Comparison of ENCODE assay signal across 10 mouse cellular contexts in the genomic region with DNA sequence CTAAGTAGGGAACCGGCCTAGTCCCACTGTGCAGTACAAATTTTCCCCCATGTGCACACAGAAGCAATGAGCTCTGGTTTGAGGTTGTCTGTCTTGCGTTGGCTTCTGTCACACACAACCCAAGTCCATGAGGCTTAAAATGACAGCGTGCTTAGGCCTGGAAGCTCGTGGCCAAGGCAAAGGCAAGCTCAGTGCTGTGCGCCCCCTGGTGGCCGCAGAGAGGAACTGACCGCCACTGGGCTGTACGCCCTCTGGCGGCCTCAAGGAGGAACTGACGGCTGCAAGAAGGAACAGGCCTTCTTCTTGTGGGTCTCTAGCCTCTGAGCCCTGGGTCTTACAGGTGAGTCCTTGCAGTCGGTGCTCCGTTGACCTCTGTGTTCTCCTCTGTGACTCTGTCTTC. TPM values are rescaled to one million over a fixed set of nuclear protein-coding genes. Genes with fewer than 3 reads are reported as not detected.
DNase-seq lines count a peak whose midpoint lies in the region; ATAC-seq and TF ChIP-seq lines count a peak whose summit lies in the region.
"Had no signal": no experiment of that assay in that cellular context is flagged by ENCODE, and none has a peak within 500 bp of the region (broad histone marks: within the 10 kb centered on the region; RNA-seq: fewer than 3 reads in every experiment).

No protein-coding gene starts in this region.

- CTCF ChIA-PET in Patski (lab: Charles Lee), result interaction anchor here (0.7 to 2.8 kb wide), 24 partner anchors 11 to 1344 kb away, joined by 3 to 22 read pairs (median 4); no protein-coding TSS in a partner anchor

- ATAC-seq in forebrain, embryonic 13.5 days, result 0 out of 2 replicates have a peak, but pooled peaks have one; percentile 24
- no peak for ATAC-seq in forebrain, embryonic 16.5 days
- ATAC-seq in Patski, result peak; percentile 61
- ATAC-seq in inflammation-experienced regulatory T-cells, adult 6 months, result peak; percentile 48
- ATAC-seq in lung, embryonic 16.5 days (ENCODE audit: low read depth), result peak; percentile 80

- 0 out of 2 replicates have a peak, but pooled peaks cover 8% of the 10 kb centered on the region for H3K27me3 ChIP-seq in forebrain, embryonic 13.5 days
- H3K27me3 ChIP-seq in forebrain, embryonic 16.5 days (replicated peaks; ENCODE audit: control insufficient read depth, insufficient read depth, low read length), result no peaks in the 10 kb centered on the region
- no peaks in the 10 kb centered on the region for H3K27me3 ChIP-seq in Patski
- no peaks in the 10 kb centered on the region for H3K27me3 ChIP-seq in lung, embryonic 16.5 days (ENCODE audit: control insufficient read depth, insufficient read depth, low read depth, low read length)
- H3K27me3 ChIP-seq in small intestine, adult 2 months (ENCODE audit: control insufficient read depth, insufficient read depth, low read length), result no peaks in the 10 kb centered on the region

- in situ Hi-C loops in Patski (cut with MboI; ENCODE audit: low pct_unique_long_range_greater_than_20kb), result no loop called here

- H3K4me2 ChIP-seq in forebrain, embryonic 13.5 days, result no peak overlapping the region
- H3K4me2 ChIP-seq in forebrain, embryonic 16.5 days (ENCODE audit: low read length), result no peak overlapping the region
- H3K4me2 ChIP-seq in lung, embryonic 16.5 days (ENCODE audit: low read depth, low read length), result no peak overlapping the region
- H3K4me2 ChIP-seq: embryonic facial prominence, embryonic 12.5 days; midbrain, embryonic 12.5 days had no signal

- no peaks in the 10 kb centered on the region for H3K36me3 ChIP-seq in forebrain, embryonic 13.5 days (ENCODE audit: poor library complexity, severe bottlenecking)
- H3K36me3 ChIP-seq in forebrain, embryonic 16.5 days (ENCODE audit: control insufficient read depth, insufficient read depth), result no peaks in the 10 kb centered on the region
- H3K36me3 ChIP-seq in lung, embryonic 16.5 days (ENCODE audit: control insufficient read depth, insufficient read depth, low read length), result no peaks in the 10 kb centered on the region
- H3K36me3 ChIP-seq in small intestine, adult 2 months (ENCODE audit: control insufficient read depth, insufficient read depth, low read length), result no peaks in the 10 kb centered on the region
- H3K36me3 ChIP-seq: embryonic facial prominence, embryonic 12.5 days; midbrain, embryonic 12.5 days had no signal

- H3K4me3 ChIP-seq in forebrain, embryonic 13.5 days, result no peak overlapping the region
- H3K4me3 ChIP-seq in forebrain, embryonic 16.5 days (replicated peaks; ENCODE audit: low read length), result no peak overlapping the region
- no peak overlapping the region for H3K4me3 ChIP-seq in lung, embryonic 16.5 days (ENCODE audit: low read length)
- H3K4me3 ChIP-seq in small intestine, adult 2 months (ENCODE audit: low read depth, low read length), result no peak overlapping the region
- H3K4me3 ChIP-seq: embryonic facial prominence, embryonic 12.5 days; midbrain, embryonic 12.5 days had no signal

- no peak overlapping the region for H3K9ac ChIP-seq in forebrain, embryonic 13.5 days
- no peak overlapping the region for H3K9ac ChIP-seq in forebrain, embryonic 16.5 days (replicated peaks; ENCODE audit: low read depth, low read length)
- no peak overlapping the region for H3K9ac ChIP-seq in lung, embryonic 16.5 days (ENCODE audit: low read length)
- H3K9ac ChIP-seq: embryonic facial prominence, embryonic 12.5 days; midbrain, embryonic 12.5 days had no signal

- POLR2A ChIA-PET in Patski (lab: Charles Lee), result no interaction called here

- WGBS in forebrain, embryonic 13.5 days, result 20% methylated on average over 12 of the region's 12 CpGs
- WGBS in forebrain, embryonic 16.5 days, result 23% methylated on average over 12 of the region's 12 CpGs
- WGBS in lung, embryonic 16.5 days, result 10% methylated on average over 12 of the region's 12 CpGs
- 13% methylated on average over 12 of the region's 12 CpGs for WGBS in small intestine, adult 2 months

- peak; percentile 70 for DNase-seq in 3134 (ENCODE audit: extremely low read depth, insufficient read length, low spot score)
- no peak for DNase-seq in Patski (ENCODE audit: low read depth, low spot score)
- DNase-seq in embryo, embryonic 11.5 days (ENCODE audit: low read depth, low spot score), result peak; percentile 72

- H3K27ac ChIP-seq in forebrain, embryonic 13.5 days, result no peak overlapping the region
- no peak overlapping the region for H3K27ac ChIP-seq in forebrain, embryonic 16.5 days (ENCODE audit: low read length)
- peak overlapping the region; percentile 96 for H3K27ac ChIP-seq in lung, embryonic 16.5 days (ENCODE audit: low read length)
- no peak overlapping the region for H3K27ac ChIP-seq in small intestine, adult 2 months (ENCODE audit: insufficient read depth, low read depth, low read length)
- H3K27ac ChIP-seq: embryonic facial prominence, embryonic 12.5 days; midbrain, embryonic 12.5 days had no signal

- H3K4me1 ChIP-seq in forebrain, embryonic 13.5 days, result no peaks in the 10 kb centered on the region
- H3K4me1 ChIP-seq in forebrain, embryonic 16.5 days (replicated peaks; ENCODE audit: control insufficient read depth, insufficient read depth, low read length), result no peaks in the 10 kb centered on the region
- peaks cover 8% of the 10 kb centered on the region; the same call in 1 of the 2 replicates for H3K4me1 ChIP-seq in lung, embryonic 16.5 days (replicated peaks; ENCODE audit: control insufficient read depth, insufficient read depth, low read length)
- H3K4me1 ChIP-seq in small intestine, adult 2 months (ENCODE audit: control insufficient read depth, insufficient read depth, insufficient read length, low read length), result no peaks in the 10 kb centered on the region
- H3K4me1 ChIP-seq: embryonic facial prominence, embryonic 12.5 days; midbrain, embryonic 12.5 days had no signal

- no peak for TF ChIP-seq POLR2A in small intestine, adult 2 months (IDR thresholded peaks at IDR 0.05; ENCODE audit: low read depth, low read length)

- TF ChIP-seq CTCF in Patski (IDR thresholded peaks at IDR 0.05), result peak; percentile 100
- peak; percentile 100 for TF ChIP-seq CTCF in small intestine, adult 2 months (IDR thresholded peaks at IDR 0.05; ENCODE audit: extremely low read depth, insufficient read length, insufficient replicate concordance, low read depth, low read length)

- no peaks in the 10 kb centered on the region; the same call in 1 of the 2 replicates for H3K9me3 ChIP-seq in forebrain, embryonic 13.5 days (replicated peaks)
- H3K9me3 ChIP-seq in forebrain, embryonic 16.5 days (ENCODE audit: control insufficient read depth, low read length), result no peaks in the 10 kb centered on the region
- no peaks in the 10 kb centered on the region for H3K9me3 ChIP-seq in lung, embryonic 16.5 days (ENCODE audit: control insufficient read depth, low read length)
- H3K9me3 ChIP-seq: embryonic facial prominence, embryonic 12.5 days; midbrain, embryonic 12.5 days had no signal

RNA-seq across cellular contexts. Expression of a gene that starts 13.5 kb away (rescaled TPM):
- polyA plus RNA-seq in forebrain, embryonic 13.5 days (2015; fragmentation: Nextera tagmentation; extraction: Ambion mirVana), result 17.8 and 20.2 TPM in 2 replicates
- polyA plus RNA-seq in forebrain, embryonic 16.5 days (2015; fragmentation: Nextera tagmentation; extraction: Ambion mirVana), result 16.4 and 16.9 TPM in 2 replicates
- polyA plus RNA-seq in Patski (2021), result 28.1 TPM
- polyA plus RNA-seq in inflammation-experienced regulatory T-cells, adult 6 months (2017; shearing (Covaris generic)), result 10 to 100 TPM; 11.6 to 18.9 (median 11.9) TPM
- 19.3 and 20.4 TPM in 2 replicates for polyA plus RNA-seq in lung, embryonic 16.5 days (2015; fragmentation: Nextera tagmentation; extraction: Ambion mirVana)
- polyA plus RNA-seq in small intestine, adult 2 months (2012; rRNA removed), result 8.6 and 9.2 TPM in 2 replicates
